Mouse (Mus musculus): ENCODE results near the gene Ccdc86. TPM values are rescaled to one million over a fixed set of nuclear protein-coding genes. Genes with fewer than 3 reads are reported as not detected.
A peak's percentile ranks its signal among the peaks of the same experiment; 100 is the strongest.

Ccdc86 gene
- total RNA-seq, 2 experiments from 2014 or later: 11.2 to 14.4 TPM

DNA sequence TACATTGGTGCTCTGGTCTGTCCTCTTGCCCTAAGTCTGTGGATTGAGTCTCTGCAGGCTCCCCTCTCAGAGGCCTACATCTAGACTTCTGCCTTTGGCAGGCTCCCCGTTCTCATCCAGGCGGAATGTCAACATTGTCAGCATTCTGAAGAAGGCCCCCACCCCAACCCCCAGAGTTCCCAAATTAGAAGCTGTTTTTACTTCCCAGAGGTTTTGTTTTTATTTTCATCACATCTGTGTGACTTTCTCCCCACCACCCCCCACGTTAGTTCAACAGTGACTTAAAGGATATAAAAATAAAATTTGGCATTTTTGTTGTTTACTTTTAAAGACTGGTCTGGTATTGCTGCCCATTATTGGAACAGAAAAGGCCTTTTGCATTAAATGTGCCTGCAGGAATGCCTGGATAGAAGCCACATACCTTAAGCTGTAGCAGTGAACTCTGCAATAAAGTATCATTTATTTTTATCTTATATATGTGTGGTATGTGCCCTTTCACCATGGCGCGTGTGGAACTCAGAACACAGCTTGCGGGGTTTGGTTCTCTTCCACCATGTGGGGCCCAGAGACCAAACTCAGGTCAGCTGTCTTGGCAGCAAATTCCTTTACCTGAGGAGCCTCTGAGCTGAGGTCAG lies 39.9 kb downstream of the Ccdc86 start:
- DNase-seq: no peak

DNA sequence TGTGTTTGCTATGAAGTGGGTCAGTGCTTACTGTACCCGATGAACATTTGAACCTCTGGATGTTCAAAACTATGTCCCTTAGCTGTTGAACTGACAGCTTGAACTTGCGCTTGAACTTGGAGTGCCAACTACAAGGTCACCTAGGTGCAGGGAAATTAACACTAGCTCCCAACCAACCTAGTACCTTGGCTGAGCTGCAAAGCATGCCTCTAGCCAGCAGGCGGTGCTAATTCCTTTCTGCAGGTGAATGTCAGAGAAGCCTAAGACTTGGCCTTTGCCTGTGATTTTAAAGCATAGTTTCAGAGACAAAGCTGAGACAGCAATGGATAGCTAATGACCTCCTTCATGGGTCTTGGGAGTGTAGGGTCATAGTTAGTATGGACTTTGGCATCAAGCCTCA lies 41.2 kb downstream of the Ccdc86 start:
- DNase-seq: peak; percentile 67

DNA sequence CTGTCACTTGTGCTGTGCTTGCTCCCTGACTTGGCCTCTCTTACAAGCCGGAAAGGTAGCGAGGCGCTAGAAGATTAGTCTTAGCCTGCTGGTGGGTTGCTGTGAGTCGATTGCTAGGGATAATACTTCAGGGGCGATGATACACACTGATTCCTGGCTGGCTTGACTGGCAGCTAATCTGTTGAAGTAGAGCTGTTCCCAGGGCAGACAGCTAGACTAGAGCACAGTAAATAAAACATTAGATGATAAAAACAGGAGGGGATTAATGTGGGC lies 43.4 kb downstream of the Ccdc86 start:
- DNase-seq: no peak

DNA sequence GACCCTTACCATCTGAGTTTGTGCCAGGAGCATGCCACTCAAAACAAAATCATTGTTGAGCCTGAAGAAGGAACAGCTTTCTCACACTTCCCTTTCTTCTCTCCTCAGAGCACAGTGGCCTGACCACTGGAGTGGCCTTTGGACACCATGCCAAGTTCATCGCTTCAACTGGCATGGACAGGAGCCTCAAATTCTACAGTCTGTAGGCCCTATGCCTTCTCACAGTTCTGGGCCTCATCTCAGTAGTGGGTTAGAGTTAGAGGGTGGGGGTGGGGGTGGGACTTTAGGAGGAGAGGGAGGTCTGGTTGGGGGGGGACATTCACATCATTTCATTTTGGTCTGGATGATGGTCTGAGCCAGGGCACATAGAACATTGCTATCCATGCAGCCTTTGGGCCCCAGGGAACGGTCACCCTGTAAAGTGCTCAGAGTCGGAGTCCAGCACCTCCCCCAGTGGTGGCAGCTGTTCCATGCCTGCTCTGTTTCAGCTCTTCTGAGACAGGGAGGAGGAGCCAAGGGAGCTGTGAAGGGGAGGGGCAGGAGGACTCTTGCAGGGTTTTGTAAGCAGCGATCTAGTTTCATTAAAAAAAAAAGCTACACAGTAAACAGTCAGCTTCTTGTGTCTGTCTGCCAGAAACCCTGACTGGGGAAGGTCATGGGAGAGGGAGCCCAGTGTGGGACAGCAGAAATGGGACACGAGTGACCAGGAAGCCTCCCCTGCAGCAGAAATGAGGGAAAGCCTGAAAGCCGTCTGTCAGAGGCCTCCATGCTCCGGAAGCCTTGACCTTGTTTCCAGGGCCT lies 43.9 kb downstream of the Ccdc86 start:
- DNase-seq: peak; percentile 83

- no peak for DNase-seq
Observed at GRCm38 (mm10) chr19:10904512-10904911, 44.6 kb downstream of the Ccdc86 start.

DNA sequence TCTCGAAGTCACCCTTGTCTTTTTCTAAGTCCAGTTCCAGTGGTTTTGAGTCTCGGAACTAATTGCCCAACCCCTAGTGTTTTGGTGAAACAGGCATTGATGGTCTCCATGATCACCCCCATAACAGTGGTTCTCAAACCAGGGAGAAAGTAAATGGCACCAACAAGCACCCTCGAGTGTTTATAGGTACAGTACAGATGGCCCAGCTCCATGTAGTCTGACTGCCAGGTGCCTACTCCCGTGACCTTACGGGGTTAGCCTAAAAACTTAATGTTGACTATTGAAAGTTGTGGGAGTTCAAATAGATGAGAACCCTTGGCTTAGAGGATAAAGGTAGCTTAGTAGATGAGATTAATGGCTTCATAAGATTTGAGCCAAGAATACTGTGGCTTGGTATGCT lies 48.0 kb downstream of the Ccdc86 start:
- no peak for DNase-seq

GRCm38 (mm10) chr19:10900315-10900714 lies 48.8 kb downstream of the Ccdc86 start:
- DNase-seq: no peak

DNA sequence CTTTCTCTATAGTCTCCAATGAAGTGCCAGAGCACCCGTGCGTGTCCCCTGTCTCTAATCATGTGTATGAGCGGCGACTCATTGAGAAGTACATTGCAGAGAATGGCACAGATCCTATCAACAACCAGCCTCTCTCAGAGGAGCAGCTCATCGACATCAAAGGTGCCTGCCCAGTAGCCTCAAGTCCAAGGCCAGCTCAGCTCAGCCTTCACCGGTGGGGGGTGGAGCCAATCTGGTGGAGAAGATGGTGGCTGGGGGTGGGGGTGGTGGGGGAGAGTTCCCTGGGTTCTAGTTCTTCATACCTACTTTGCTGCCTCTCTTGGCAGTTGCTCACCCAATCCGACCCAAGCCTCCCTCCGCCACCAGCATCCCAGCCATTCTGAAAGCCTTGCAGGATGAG lies 51.6 kb downstream of the Ccdc86 start:
- DNase-seq: peak; percentile 43

GRCm38 (mm10) chr19:10896849-10897248 lies 52.2 kb downstream of the Ccdc86 start:
- no peak for DNase-seq

DNA sequence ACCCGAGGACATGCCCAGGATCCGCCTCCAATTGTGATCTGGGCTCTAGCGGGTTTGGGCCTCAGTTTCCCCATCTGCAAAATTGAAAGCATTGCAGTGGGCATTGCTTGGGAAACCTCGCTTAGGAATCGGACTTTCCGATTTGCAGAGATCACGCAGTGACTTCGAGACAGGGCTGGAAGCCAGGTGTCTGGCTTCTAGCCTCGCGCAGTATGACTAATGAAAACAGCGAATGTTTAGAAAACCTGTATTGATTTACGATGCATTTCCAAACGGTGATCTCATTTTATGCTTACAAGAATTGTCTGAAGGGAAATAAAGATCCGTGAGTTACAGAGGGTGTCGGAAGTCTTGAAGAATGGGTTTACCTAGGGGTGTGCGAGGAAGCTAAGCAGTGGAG lies 53.4 kb downstream of the Ccdc86 start:
- DNase-seq: peak; percentile 48

- peak; percentile 98 for DNase-seq
Observed at GRCm38 (mm10) chr19:10895016-10895528, 54.0 kb downstream of the Ccdc86 start, which contains the start of gene Prpf19. Prpf19 (plus strand) TSS chr19:10895231.

DNA sequence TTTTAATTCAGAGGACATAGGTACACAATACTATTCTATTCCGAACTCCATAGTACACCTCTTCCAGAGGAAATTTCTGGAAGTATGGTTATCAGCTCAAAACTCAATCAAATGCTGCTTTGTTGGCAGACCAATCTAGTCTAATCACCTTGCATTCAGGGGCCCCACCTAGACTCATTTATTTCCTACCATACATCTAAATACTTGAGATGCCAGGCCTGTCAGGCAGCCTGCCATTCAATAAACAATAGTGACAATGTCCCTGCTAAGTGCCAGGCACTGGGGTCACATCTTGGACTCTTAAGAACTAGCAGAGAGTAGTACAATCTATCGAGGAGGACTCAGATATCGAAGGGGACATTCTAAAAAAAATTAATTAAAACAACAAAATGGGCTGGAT lies 56.9 kb downstream of the Ccdc86 start:
- no peak for DNase-seq

Other genes with a start within 250 kb of the Ccdc86 start
- 1 to 10 TPM; 2.5 to 2.8 TPM for gene Cd5, start 210.3 kb downstream of the Ccdc86 start, total RNA-seq (2021)
- 1 to 10 TPM; 2.3 to 4.1 TPM for gene Cd6, start 119.2 kb downstream of the Ccdc86 start, total RNA-seq (2021)
- gene Slc15a3, start 109.5 kb downstream of the Ccdc86 start, total RNA-seq (2021): 1 to 10 TPM; 3.2 to 3.5 TPM
- 10 to 100 TPM; 22.3 to 23.1 TPM for gene Tmem132a, start 79.3 kb downstream of the Ccdc86 start, total RNA-seq (2021)
- gene Tmem109, start 67.3 kb downstream of the Ccdc86 start, total RNA-seq (2021): 10 to 100 TPM; 84.0 to 93.2 TPM
- 100 to 1,000 TPM; 124 to 163 TPM for gene Prpf19, start 54.0 kb downstream of the Ccdc86 start, total RNA-seq (2021)
- gene Zp1, start 28.6 kb downstream of the Ccdc86 start, total RNA-seq (2021): not detected
- gene Ptgdr2, start 12.1 kb downstream of the Ccdc86 start, total RNA-seq (2021): not detected
- 1 to 10 TPM; 2.8 to 3.9 TPM for gene Ms4a10, start 25.4 kb upstream of the Ccdc86 start, total RNA-seq (2021)
- gene Ms4a15, start 44.0 kb upstream of the Ccdc86 start, total RNA-seq (2021): not detected
- gene Ms4a18, start 68.8 kb upstream of the Ccdc86 start, total RNA-seq (2021): not detected
- gene Ms4a8a, start 131.8 kb upstream of the Ccdc86 start, total RNA-seq (2021): 1 to 10 TPM; 1.2 to 2.3 TPM
- not detected for gene 1700017D01Rik, start 181.6 kb upstream of the Ccdc86 start, total RNA-seq (2021)
- not detected for gene 1700025F22Rik, start 216.1 kb upstream of the Ccdc86 start, total RNA-seq (2021)
- gene Ms4a13, start 247.5 kb upstream of the Ccdc86 start, total RNA-seq (2021): not detected